Mouse (Mus musculus) kidney, postnatal 0 days (tissue): Measurements from ENCODE around the gene Fdx1. TPM values are rescaled to one million over a fixed set of nuclear protein-coding genes. Genes with fewer than 3 reads are reported as not detected.
A peak's percentile ranks its signal among the peaks of the same experiment; 100 is the strongest.

ENCODE experiments used
- ATAC-seq: fragments of 200-750 bp; cut with Nextera tagmentation; replicated peaks from 2 replicates; pipeline ENCODE4 v1.8.0; 2017; ENCODE audit warnings: low read depth, moderate number of reproducible peaks, moderate TSS enrichment, moderate library complexity; ENCODE audit not compliant: low FRiP score
- DNase-seq: peaks from one replicate; pipeline ENCODE4 v3.0.0-alpha.2; 2016; ENCODE audit warnings: low spot score
- H3K27ac ChIP-seq: fragments of 300-500 bp; sonication (generic); 2 replicates; pipeline ENCODE4 v1.5.1; 2014; ENCODE audit warnings: mild to moderate bottlenecking
- H3K27me3 ChIP-seq: fragments of 300-500 bp; sonication (generic); 2 replicates; pipeline ENCODE4 v1.6.1; 2014; ENCODE audit warnings: low read length, mixed read lengths; ENCODE audit not compliant: insufficient read depth
- H3K36me3 ChIP-seq: fragments of 300-500 bp; sonication (generic); 2 replicates; pipeline ENCODE4 v1.6.1; 2014; ENCODE audit warnings: low read length, mixed read lengths; ENCODE audit not compliant: insufficient read depth
- H3K4me1 ChIP-seq: fragments of 300-500 bp; sonication (generic); replicated peaks from 2 replicates; pipeline ENCODE4 v1.6.1; 2014; ENCODE audit warnings: antibody characterized with exemption, low read length, mixed read lengths; ENCODE audit not compliant: insufficient read depth
- H3K4me2 ChIP-seq: fragments of 300-500 bp; sonication (generic); 2 replicates; pipeline ENCODE4 v1.6.1; 2014; ENCODE audit warnings: mild to moderate bottlenecking, low read length, moderate library complexity, mixed read lengths
- H3K4me3 ChIP-seq: fragments of 300-500 bp; sonication (generic); replicated peaks from 2 replicates; pipeline ENCODE4 v1.5.1; 2014; ENCODE audit warnings: low read depth, low read length
- H3K9ac ChIP-seq: fragments of 300-500 bp; sonication (generic); 2 replicates; pipeline ENCODE4 v1.6.1; 2014; ENCODE audit warnings: low read depth, low read length
- H3K9me3 ChIP-seq: fragments of 300-500 bp; sonication (generic); replicated peaks from 2 replicates; pipeline ENCODE4 v1.6.1; 2016; ENCODE audit warnings: low read length, inconsistent platforms, mixed read lengths
- CTCF ChIP-seq: IDR thresholded peaks from 2 replicates; pipeline ENCODE4 v1.5.1; 2016; ENCODE audit warnings: antibody characterized with exemption, low read depth, mild to moderate bottlenecking, moderate library complexity
- WGBS: fragments of 180-500 bp; shearing (Covaris S2); extraction: QIAGEN DNeasy Blood & Tissue Kit; methylation state at CpG from one replicate; pipeline ENCODE4 v1.1.7; 2014; 5-methylcytosine and 5-hydroxymethylcytosine counted together
- polyA plus RNA-seq: library from polyadenylated mRNA; unstranded; fragments of >200 nt; fragmentation: Nextera tagmentation; extraction: Ambion mirVana; gene quantifications from 2 replicates; pipeline ENCODE4 v1.2.1, GENCODE M21; 2015

Fdx1 gene
- polyA plus RNA-seq, 1 experiment from 2014 or later, result 228 TPM

GRCm38 (mm10) chr9:51981131-51981530, 17.8 kb upstream of the Fdx1 start:
- Histone ChIP-seq H3K9ac (no peak overlapping the region), H3K36me3 (no peaks in the 10 kb centered on the region), H3K4me1 (no peaks in the 10 kb centered on the region), H3K9me3 (no peaks in the 10 kb centered on the region), H3K27me3 (no peaks in the 10 kb centered on the region), H3K4me3 (no peak overlapping the region), H3K27ac (no peak overlapping the region), H3K4me2 (no peak overlapping the region)
- no peak for TF ChIP-seq CTCF
- 72% methylated on average over 1 of the region's 1 CpGs for WGBS
- DNase-seq (no peak), ATAC-seq (no peak)

GRCm38 (mm10) chr9:51979301-51979700, 15.9 kb upstream of the Fdx1 start:
- no peaks in the 10 kb centered on the region for H3K27me3 ChIP-seq
- no peak overlapping the region for H3K4me3 ChIP-seq
- 90% methylated on average over 6 of the region's 6 CpGs for WGBS
- no peak overlapping the region for H3K4me2 ChIP-seq
- ATAC-seq (no peak), DNase-seq (no peak)
- H3K9ac ChIP-seq, result no peak overlapping the region
- H3K27ac ChIP-seq, result no peak overlapping the region
- H3K36me3 ChIP-seq, result no peaks in the 10 kb centered on the region
- no peaks in the 10 kb centered on the region for H3K4me1 ChIP-seq
- no peak for TF ChIP-seq CTCF
- H3K9me3 ChIP-seq, result no peaks in the 10 kb centered on the region

GRCm38 (mm10) chr9:51978545-51979259, 15.3 kb upstream of the Fdx1 start:
- no peak for DNase-seq
- Histone ChIP-seq H3K36me3 (no peaks in the 10 kb centered on the region), H3K4me2 (no peak overlapping the region), H3K9ac (no peak overlapping the region), H3K4me3 (no peak overlapping the region), H3K27me3 (no peaks in the 10 kb centered on the region), H3K27ac (no peak overlapping the region), H3K9me3 (no peaks in the 10 kb centered on the region), H3K4me1 (no peaks in the 10 kb centered on the region)
- 89% methylated on average over 6 of the region's 6 CpGs for WGBS
- TF ChIP-seq CTCF, result no peak
- ATAC-seq, result no peak

GRCm38 (mm10) chr9:51977439-51978000, 14.2 kb upstream of the Fdx1 start:
- ATAC-seq (peak; percentile 89), DNase-seq (peak; percentile 83)
- no peak overlapping the region for H3K4me2 ChIP-seq
- TF ChIP-seq CTCF, result peak; percentile 83
- H3K4me3 ChIP-seq, result no peak overlapping the region
- no peaks in the 10 kb centered on the region for H3K4me1 ChIP-seq
- H3K27me3 ChIP-seq, result no peaks in the 10 kb centered on the region
- no peaks in the 10 kb centered on the region for H3K9me3 ChIP-seq
- no peaks in the 10 kb centered on the region for H3K36me3 ChIP-seq
- no peak overlapping the region for H3K27ac ChIP-seq
- 32% methylated on average over 5 of the region's 5 CpGs for WGBS
- no peak overlapping the region for H3K9ac ChIP-seq

- TF ChIP-seq CTCF, result no peak
- no peaks in the 10 kb centered on the region for H3K36me3 ChIP-seq
- H3K27me3 ChIP-seq, result no peaks in the 10 kb centered on the region
- 77% methylated on average over 4 of the region's 4 CpGs for WGBS
- H3K9ac ChIP-seq, result no peak overlapping the region
- ATAC-seq (no peak), DNase-seq (no peak)
- no peaks in the 10 kb centered on the region for H3K4me1 ChIP-seq
- H3K9me3 ChIP-seq, result no peaks in the 10 kb centered on the region
- no peak overlapping the region for H3K27ac ChIP-seq
- no peak overlapping the region for H3K4me2 ChIP-seq
- H3K4me3 ChIP-seq, result no peak overlapping the region
These were observed 11.5 kb upstream of the Fdx1 start for GRCm38 (mm10) chr9:51974871-51975270.

GRCm38 (mm10) chr9:51973846-51974245, 10.5 kb upstream of the Fdx1 start:
- Histone ChIP-seq H3K36me3 (no peaks in the 10 kb centered on the region), H3K27me3 (no peaks in the 10 kb centered on the region), H3K4me3 (no peak overlapping the region), H3K9me3 (no peaks in the 10 kb centered on the region), H3K4me1 (no peaks in the 10 kb centered on the region), H3K4me2 (no peak overlapping the region), H3K27ac (no peak overlapping the region), H3K9ac (no peak overlapping the region)
- WGBS, result 46% methylated on average over 3 of the region's 3 CpGs
- ATAC-seq (no peak), DNase-seq (no peak)
- TF ChIP-seq CTCF, result no peak
